Mouse (Mus musculus): ENCODE results near the gene Rbm20.
"Not testable (repeated sequence)": the region's sequence is repeated elsewhere in the genome, so short reads cannot be mapped to it uniquely, and the experiment has no call there.

Rbm20 gene

GRCm38 (mm10) chr19:53676718-53677634, at the start of gene Rbm20:
TSS of gene Rbm20 (plus strand) at chr19:53677306.
- DNase-seq = peak; percentile 53 to 73

GRCm38 (mm10) chr19:53638041-53638440, 39.1 kb upstream of the Rbm20 start:
- DNase-seq = no peak

GRCm38 (mm10) chr19:53638727-53639126, 38.4 kb upstream of the Rbm20 start:
- no peak for DNase-seq

- DNase-seq = peak in 1 of 2 experiments; percentile 34
These were observed 33.0 kb upstream of the Rbm20 start for GRCm38 (mm10) chr19:53644020-53644595.

GRCm38 (mm10) chr19:53647301-53647700, 29.8 kb upstream of the Rbm20 start:
- DNase-seq = no peak

GRCm38 (mm10) chr19:53648056-53648455, 29.1 kb upstream of the Rbm20 start:
- no peak for DNase-seq

- DNase-seq = peak; percentile 63 to 76
These were observed 28.3 kb upstream of the Rbm20 start for GRCm38 (mm10) chr19:53648802-53649236.

- no peak for DNase-seq
These were observed 27.7 kb upstream of the Rbm20 start for GRCm38 (mm10) chr19:53649361-53649760.

GRCm38 (mm10) chr19:53649802-53650201, 27.3 kb upstream of the Rbm20 start:
- peak; percentile 17 to 43 for DNase-seq

GRCm38 (mm10) chr19:53650921-53651320, 26.2 kb upstream of the Rbm20 start:
- DNase-seq = no peak

GRCm38 (mm10) chr19:53652267-53652666, 24.8 kb upstream of the Rbm20 start:
- no peak for DNase-seq

- peak; percentile 68 to 75 for DNase-seq
These were observed 23.3 kb upstream of the Rbm20 start for GRCm38 (mm10) chr19:53653624-53654467.

GRCm38 (mm10) chr19:53656443-53656842, 20.7 kb upstream of the Rbm20 start:
- DNase-seq = not testable (repeated sequence)

GRCm38 (mm10) chr19:53657437-53657836, 19.7 kb upstream of the Rbm20 start:
- DNase-seq = no peak

- no peak for DNase-seq
These were observed 16.2 kb upstream of the Rbm20 start for GRCm38 (mm10) chr19:53660722-53661420.

- no peak for DNase-seq
These were observed 15.0 kb upstream of the Rbm20 start for GRCm38 (mm10) chr19:53661938-53662722.

- no peak for DNase-seq
These were observed 12.3 kb upstream of the Rbm20 start for GRCm38 (mm10) chr19:53664831-53665230.

GRCm38 (mm10) chr19:53665391-53665790, 11.7 kb upstream of the Rbm20 start:
- no peak for DNase-seq

GRCm38 (mm10) chr19:53666708-53667107, 10.4 kb upstream of the Rbm20 start:
- DNase-seq = no peak

- DNase-seq = no peak
These were observed 8.3 kb upstream of the Rbm20 start for GRCm38 (mm10) chr19:53668821-53669220.

GRCm38 (mm10) chr19:53670625-53671141, 6.4 kb upstream of the Rbm20 start:
- DNase-seq = no peak
